Mouse (Mus musculus): ENCODE data around the gene Chaf1a. TPM values are rescaled to one million over a fixed set of nuclear protein-coding genes. Genes with fewer than 3 reads are reported as not detected.

Chaf1a gene
- polyA plus RNA-seq, 1 experiment from 2014 or later: 32.0 TPM

GRCm38 (mm10) chr17:56079921-56080320, 39.7 kb downstream of the Chaf1a start:
- H3K27ac ChIP-seq (ENCODE audit: low read depth, low read length): peak overlapping the region; percentile 58; the same call in 1 of the 2 replicates
- H3K4me3 ChIP-seq (ENCODE audit: low read depth, low read length): peak overlapping the region; percentile 71
- H3K36me3 ChIP-seq (ENCODE audit: control insufficient read depth, insufficient read depth, low read length): no peaks in the 10 kb centered on the region
- ATAC-seq (replicated peaks; ENCODE audit: low FRiP score) (no peak), DNase-seq (ENCODE audit: low spot score) (no peak)
- H3K4me1 ChIP-seq (replicated peaks; ENCODE audit: control insufficient read depth, insufficient read depth, low read length): peaks cover 17% of the 10 kb centered on the region
- H3K4me2 ChIP-seq: peak overlapping the region; percentile 92
- WGBS: under 1% methylated on average over 11 of the region's 11 CpGs
- H3K9me3 ChIP-seq (ENCODE audit: control insufficient read depth, low read length): no peaks in the 10 kb centered on the region
- peak overlapping the region; percentile 74 for H3K9ac ChIP-seq (ENCODE audit: low read depth, low read length)
- no peaks in the 10 kb centered on the region for H3K27me3 ChIP-seq (replicated peaks; ENCODE audit: control insufficient read depth, insufficient read depth, low read length)

GRCm38 (mm10) chr17:56080781-56081585, 40.7 kb downstream of the Chaf1a start:
- DNase-seq (ENCODE audit: low spot score): peak; percentile 49

GRCm38 (mm10) chr17:56092312-56092711, 52.1 kb downstream of the Chaf1a start:
- H3K36me3 ChIP-seq (ENCODE audit: control insufficient read depth, insufficient read depth, low read length): peaks cover 23% of the 10 kb centered on the region
- H3K27ac ChIP-seq (ENCODE audit: low read depth, low read length): no peak overlapping the region
- no peak overlapping the region for H3K4me3 ChIP-seq (ENCODE audit: low read depth, low read length)
- no peak overlapping the region for H3K9ac ChIP-seq (ENCODE audit: low read depth, low read length)
- WGBS: 75% methylated on average over 1 of the region's 1 CpGs
- H3K9me3 ChIP-seq (ENCODE audit: control insufficient read depth, low read length): no peaks in the 10 kb centered on the region
- H3K4me1 ChIP-seq (replicated peaks; ENCODE audit: control insufficient read depth, insufficient read depth, low read length): no peaks in the 10 kb centered on the region
- no peak overlapping the region for H3K4me2 ChIP-seq
- DNase-seq (ENCODE audit: low spot score): no peak
- no peak for ATAC-seq (replicated peaks; ENCODE audit: low FRiP score)
- H3K27me3 ChIP-seq (replicated peaks; ENCODE audit: control insufficient read depth, insufficient read depth, low read length): no peaks in the 10 kb centered on the region

More at GRCm38 (mm10) chr17:56080781-56081585, 40.7 kb downstream of the Chaf1a start:
- H3K4me1 ChIP-seq (replicated peaks; ENCODE audit: control insufficient read depth, insufficient read depth, low read length): peaks cover 11% of the 10 kb centered on the region
- H3K36me3 ChIP-seq (ENCODE audit: control insufficient read depth, insufficient read depth, low read length): no peaks in the 10 kb centered on the region
- H3K9me3 ChIP-seq (ENCODE audit: control insufficient read depth, low read length): no peaks in the 10 kb centered on the region
- peak overlapping the region; percentile 74 for H3K9ac ChIP-seq (ENCODE audit: low read depth, low read length)
- H3K4me3 ChIP-seq (ENCODE audit: low read depth, low read length): peak overlapping the region; percentile 71
- WGBS: 16% methylated on average over 8 of the region's 8 CpGs
- ATAC-seq (replicated peaks; ENCODE audit: low FRiP score): no peak
- H3K27ac ChIP-seq (ENCODE audit: low read depth, low read length): no peak overlapping the region
- H3K4me2 ChIP-seq: peak overlapping the region; percentile 92
- H3K27me3 ChIP-seq (replicated peaks; ENCODE audit: control insufficient read depth, insufficient read depth, low read length): no peaks in the 10 kb centered on the region

- ATAC-seq (replicated peaks; ENCODE audit: low FRiP score) (no peak), DNase-seq (ENCODE audit: low spot score) (no peak)
- Histone ChIP-seq H3K9me3 (ENCODE audit: control insufficient read depth, low read length) (no peaks in the 10 kb centered on the region), H3K27me3 (replicated peaks; ENCODE audit: control insufficient read depth, insufficient read depth, low read length) (no peaks in the 10 kb centered on the region), H3K9ac (ENCODE audit: low read depth, low read length) (no peak overlapping the region), H3K4me1 (replicated peaks; ENCODE audit: control insufficient read depth, insufficient read depth, low read length) (no peaks in the 10 kb centered on the region), H3K4me2 (no peak overlapping the region), H3K4me3 (ENCODE audit: low read depth, low read length) (no peak overlapping the region), H3K27ac (ENCODE audit: low read depth, low read length) (no peak overlapping the region), H3K36me3 (ENCODE audit: control insufficient read depth, insufficient read depth, low read length) (peaks cover 28% of the 10 kb centered on the region)
- 100% methylated on average over 1 of the region's 1 CpGs for WGBS
These were observed 52.6 kb downstream of the Chaf1a start for GRCm38 (mm10) chr17:56092794-56093193.

DNA sequence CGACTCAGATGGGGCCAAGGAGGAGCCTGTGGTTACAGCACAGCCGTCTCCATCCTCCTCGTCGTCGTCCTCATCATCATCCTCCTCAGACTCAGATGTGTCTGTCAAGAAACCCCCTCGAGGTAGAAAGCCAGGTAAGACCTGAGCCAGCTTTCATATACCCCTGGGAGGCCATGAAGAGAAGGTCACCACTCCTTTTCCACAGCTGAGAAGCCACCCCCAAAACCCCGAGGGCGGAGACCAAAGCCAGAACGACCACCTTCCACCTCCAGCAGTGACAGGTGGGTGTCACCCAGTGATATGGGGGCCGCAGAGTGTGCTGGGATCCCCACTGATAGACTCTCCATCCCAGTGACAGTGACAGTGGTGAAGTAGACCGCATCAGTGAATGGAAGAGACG, 56.6 kb downstream of the Chaf1a start:
- no peak for ATAC-seq (replicated peaks; ENCODE audit: low FRiP score)
- peaks cover 55% of the 10 kb centered on the region for H3K36me3 ChIP-seq (ENCODE audit: control insufficient read depth, insufficient read depth, low read length)
- H3K4me2 ChIP-seq: no peak overlapping the region
- no peak overlapping the region for H3K27ac ChIP-seq (ENCODE audit: low read depth, low read length)
- WGBS: 88% methylated on average over 12 of the region's 12 CpGs
- no peaks in the 10 kb centered on the region for H3K27me3 ChIP-seq (replicated peaks; ENCODE audit: control insufficient read depth, insufficient read depth, low read length)
- no peak overlapping the region for H3K9ac ChIP-seq (ENCODE audit: low read depth, low read length)
- H3K4me1 ChIP-seq (replicated peaks; ENCODE audit: control insufficient read depth, insufficient read depth, low read length): no peaks in the 10 kb centered on the region
- H3K9me3 ChIP-seq (ENCODE audit: control insufficient read depth, low read length): no peaks in the 10 kb centered on the region
- no peak overlapping the region for H3K4me3 ChIP-seq (ENCODE audit: low read depth, low read length)
- no peak for DNase-seq (ENCODE audit: low spot score)

DNA sequence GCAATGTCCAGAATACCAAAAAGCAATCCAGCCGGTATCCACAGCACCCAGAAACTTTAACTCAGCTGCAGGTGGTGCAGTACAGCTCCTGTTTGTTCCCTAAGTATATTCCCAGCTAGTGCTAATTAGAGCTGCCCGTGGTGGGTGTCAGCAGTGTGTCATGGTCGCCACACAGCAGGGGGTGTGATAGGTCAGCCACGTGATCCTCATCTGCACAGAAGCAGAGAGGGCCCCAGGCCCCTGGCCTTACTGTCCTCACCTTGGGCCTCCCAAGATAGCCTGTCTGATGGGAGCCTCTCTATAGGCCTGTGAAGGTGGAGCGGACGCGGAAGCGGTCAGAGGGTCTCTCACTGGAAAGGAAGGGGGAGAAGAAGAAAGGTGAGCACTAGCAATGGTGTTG, 57.9 kb downstream of the Chaf1a start:
- no peak overlapping the region for H3K9ac ChIP-seq (ENCODE audit: low read depth, low read length)
- no peaks in the 10 kb centered on the region for H3K4me1 ChIP-seq (replicated peaks; ENCODE audit: control insufficient read depth, insufficient read depth, low read length)
- DNase-seq (ENCODE audit: low spot score) (no peak), ATAC-seq (replicated peaks; ENCODE audit: low FRiP score) (no peak)
- no peaks in the 10 kb centered on the region for H3K9me3 ChIP-seq (ENCODE audit: control insufficient read depth, low read length)
- H3K36me3 ChIP-seq (ENCODE audit: control insufficient read depth, insufficient read depth, low read length): peaks cover 62% of the 10 kb centered on the region
- 89% methylated on average over 8 of the region's 8 CpGs for WGBS
- H3K4me3 ChIP-seq (ENCODE audit: low read depth, low read length): no peak overlapping the region
- no peak overlapping the region for H3K27ac ChIP-seq (ENCODE audit: low read depth, low read length)
- no peak overlapping the region for H3K4me2 ChIP-seq
- H3K27me3 ChIP-seq (replicated peaks; ENCODE audit: control insufficient read depth, insufficient read depth, low read length): no peaks in the 10 kb centered on the region

DNA sequence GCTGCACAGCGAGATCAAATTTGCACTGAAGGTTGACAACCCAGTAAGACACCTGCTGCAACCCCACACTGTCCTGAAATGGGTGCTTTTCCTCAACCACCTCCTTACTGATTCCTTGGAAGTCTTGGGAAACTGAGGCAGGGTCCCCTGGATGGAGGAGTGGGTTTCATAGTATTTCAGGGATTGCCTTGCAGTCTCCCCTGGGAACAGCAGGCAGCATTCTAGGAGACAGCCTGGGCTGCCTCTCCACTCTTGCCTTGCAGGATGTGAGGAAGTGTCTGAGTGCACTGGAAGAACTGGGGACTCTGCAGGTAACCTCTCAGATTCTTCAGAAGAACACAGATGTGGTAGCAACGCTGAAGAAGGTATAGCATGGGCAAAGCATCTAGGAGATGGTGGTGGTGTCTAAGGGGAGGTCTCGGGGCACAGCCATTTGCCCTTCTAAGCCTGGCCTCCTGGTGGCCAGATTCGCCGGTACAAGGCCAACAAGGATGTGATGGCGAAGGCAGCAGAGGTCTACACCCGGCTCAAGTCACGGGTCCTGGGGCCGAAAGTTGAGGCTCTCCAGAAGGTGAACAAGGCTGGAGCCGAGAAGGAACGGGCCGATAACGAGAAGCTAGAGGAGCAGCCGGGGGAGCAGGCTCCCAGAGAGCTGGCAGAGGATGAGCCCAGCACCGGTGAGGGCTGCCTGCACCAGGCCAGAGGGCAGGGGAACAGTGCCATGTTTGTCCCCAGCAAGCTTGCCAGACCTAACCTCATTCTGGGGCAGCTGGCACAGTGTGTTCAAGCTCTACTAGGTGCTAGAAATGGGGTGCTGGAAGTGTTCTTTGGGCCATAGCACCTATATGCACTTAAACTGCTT, 58.7 kb downstream of the Chaf1a start:
- Histone ChIP-seq H3K4me2 (no peak overlapping the region), H3K36me3 (ENCODE audit: control insufficient read depth, insufficient read depth, low read length) (peaks cover 59% of the 10 kb centered on the region)
- 0 out of 2 replicates have a peak, but pooled peaks have one; percentile 19 for ATAC-seq (replicated peaks; ENCODE audit: low FRiP score)

DNA sequence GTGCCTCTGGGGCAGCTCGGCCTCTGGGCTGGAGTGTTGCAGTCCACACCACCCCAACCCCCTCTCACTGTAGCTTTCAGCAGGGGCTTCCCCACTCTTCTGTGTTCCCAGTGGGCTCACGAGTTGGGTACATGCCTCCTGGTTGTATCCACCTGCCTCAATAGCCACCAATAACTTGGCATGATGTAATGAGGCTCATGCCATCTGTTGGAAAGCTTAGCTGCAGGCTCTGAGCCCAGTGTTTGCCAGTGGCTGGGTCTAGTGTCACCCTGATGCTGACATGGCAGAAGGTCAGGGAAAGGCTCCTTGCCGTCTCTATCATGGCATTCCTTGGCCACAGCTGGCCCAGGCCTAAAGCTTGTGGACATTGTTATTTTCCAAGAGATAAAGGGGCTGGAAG, 60.6 kb downstream of the Chaf1a start:
- H3K36me3 ChIP-seq (ENCODE audit: control insufficient read depth, insufficient read depth, low read length): peaks cover 55% of the 10 kb centered on the region
- 88% methylated on average over 3 of the region's 3 CpGs for WGBS
- no peaks in the 10 kb centered on the region for H3K4me1 ChIP-seq (replicated peaks; ENCODE audit: control insufficient read depth, insufficient read depth, low read length)
- no peak overlapping the region for H3K4me3 ChIP-seq (ENCODE audit: low read depth, low read length)
- no peak overlapping the region for H3K4me2 ChIP-seq
- no peak overlapping the region for H3K27ac ChIP-seq (ENCODE audit: low read depth, low read length)
- no peaks in the 10 kb centered on the region for H3K27me3 ChIP-seq (replicated peaks; ENCODE audit: control insufficient read depth, insufficient read depth, low read length)
- no peak overlapping the region for H3K9ac ChIP-seq (ENCODE audit: low read depth, low read length)
- DNase-seq (ENCODE audit: low spot score): no peak
- ATAC-seq (replicated peaks; ENCODE audit: low FRiP score): no peak
- no peaks in the 10 kb centered on the region for H3K9me3 ChIP-seq (ENCODE audit: control insufficient read depth, low read length)

More for the DNA sequence above, 58.7 kb downstream of the Chaf1a start:
- DNase-seq (ENCODE audit: low spot score): no peak
- Histone ChIP-seq H3K4me3 (ENCODE audit: low read depth, low read length) (no peak overlapping the region), H3K27ac (ENCODE audit: low read depth, low read length) (no peak overlapping the region), H3K9me3 (ENCODE audit: control insufficient read depth, low read length) (no peaks in the 10 kb centered on the region), H3K27me3 (replicated peaks; ENCODE audit: control insufficient read depth, insufficient read depth, low read length) (no peaks in the 10 kb centered on the region), H3K4me1 (replicated peaks; ENCODE audit: control insufficient read depth, insufficient read depth, low read length) (no peaks in the 10 kb centered on the region), H3K9ac (ENCODE audit: low read depth, low read length) (no peak overlapping the region)
- WGBS: 87% methylated on average over 15 of the region's 15 CpGs
